Comparison of ENCODE assay signal across 8 mouse cellular contexts in genomic region chr5:30072825-30073821, GRCm38 (mm10). TPM values are rescaled to one million over a fixed set of nuclear protein-coding genes. Genes with fewer than 3 reads are reported as not detected.
A peak's percentile ranks its signal among the peaks of the same experiment; 100 is the strongest.
DNase-seq lines count a peak whose midpoint lies in the region; ATAC-seq and TF ChIP-seq lines count a peak whose summit lies in the region.

TSS of gene Tyms (minus strand) at chr5:30073617.

- H3K27me3 ChIP-seq in forebrain, embryonic 10.5 days (ENCODE audit: poor library complexity, severe bottlenecking), result no peaks in the 10 kb centered on the region
- H3K27me3 ChIP-seq in heart, embryonic 15.5 days, result no peaks in the 10 kb centered on the region
- H3K27me3 ChIP-seq in liver, embryonic 14.5 days (ENCODE audit: control insufficient read depth, insufficient read depth, low read length), result no peaks in the 10 kb centered on the region
- no peaks in the 10 kb centered on the region for H3K27me3 ChIP-seq in neural tube, embryonic 12.5 days (replicated peaks)

- peaks cover 18% of the 10 kb centered on the region for H3K4me1 ChIP-seq in forebrain, embryonic 10.5 days
- peaks cover 12% of the 10 kb centered on the region for H3K4me1 ChIP-seq in heart, embryonic 15.5 days (replicated peaks)
- peaks cover 3 to 7% of the 10 kb centered on the region in 2 experiments for H3K4me1 ChIP-seq in liver, embryonic 14.5 days (replicated peaks; ENCODE audit: control insufficient read depth in 2 of 2, insufficient read depth in 2 of 2, low read length in 1 of 2)
- 0 out of 2 replicates have a peak, but pooled peaks cover 6% of the 10 kb centered on the region for H3K4me1 ChIP-seq in neural tube, embryonic 12.5 days

- peak; percentile 39 to 46 for DNase-seq in CD8-positive naive resting alpha-beta T cell, adult 2 months (ENCODE audit: low read depth in 2 of 2, low spot score in 2 of 2)
- peak; percentile 56 for DNase-seq in c-Kit-negative CD71-positive TER-119-positive erythroid progenitor cells, embryonic 14.5 days (ENCODE audit: low read depth, low spot score)
- DNase-seq in forebrain, embryonic 10.5 days (ENCODE audit: extremely low spot score, low spot score), result peak; percentile 88
- peak; percentile 90 for DNase-seq in kidney, postnatal 25 days
- peak; percentile 66 to 68 (median 68) for DNase-seq in liver, embryonic 14.5 days (ENCODE audit: low read depth in 3 of 3, low spot score in 3 of 3)
- DNase-seq in telencephalon, adult 2 months (ENCODE audit: low read depth, low spot score), result peak; percentile 31

- peak within 1 kb of the TSS; percentile 95 for H3K27ac ChIP-seq in forebrain, embryonic 10.5 days
- peak within 1 kb of the TSS; percentile 82 for H3K27ac ChIP-seq in heart, embryonic 15.5 days
- H3K27ac ChIP-seq in liver, embryonic 14.5 days, result peak within 1 kb of the TSS; percentile 29
- H3K27ac ChIP-seq in neural tube, embryonic 12.5 days, result no peak within 1 kb of the TSS

- H3K4me3 ChIP-seq in forebrain, embryonic 10.5 days, result peak within 1 kb of the TSS; percentile 89
- peak within 1 kb of the TSS; percentile 83 for H3K4me3 ChIP-seq in heart, embryonic 15.5 days
- H3K4me3 ChIP-seq in liver, embryonic 14.5 days (ENCODE audit: insufficient read depth in 1 of 2, low read depth in 2 of 2, low read length in 2 of 2), result peak within 1 kb of the TSS; percentile 70 to 76
- peak within 1 kb of the TSS; percentile 66 for H3K4me3 ChIP-seq in neural tube, embryonic 12.5 days

- peaks cover 39% of the 10 kb centered on the region for H3K36me3 ChIP-seq in forebrain, embryonic 10.5 days (replicated peaks)
- H3K36me3 ChIP-seq in heart, embryonic 15.5 days, result peaks cover 25% of the 10 kb centered on the region
- peaks cover 37% of the 10 kb centered on the region for H3K36me3 ChIP-seq in liver, embryonic 14.5 days (replicated peaks; ENCODE audit: control insufficient read depth, insufficient read depth, low read depth)
- peaks cover 16% of the 10 kb centered on the region for H3K36me3 ChIP-seq in neural tube, embryonic 12.5 days

- peak; percentile 25; the same call in 1 of the 2 replicates for TF ChIP-seq CTCF in liver, embryonic 14.5 days (IDR thresholded peaks at IDR 0.05; ENCODE audit: low read depth)

- peak; percentile 20; the same call in 1 of the 2 replicates for TF ChIP-seq EP300 in liver, embryonic 14.5 days (IDR thresholded peaks at IDR 0.05; ENCODE audit: low read depth)

- 1% methylated on average over 45 of the region's 45 CpGs for WGBS in forebrain, embryonic 10.5 days
- WGBS in heart, embryonic 15.5 days, result under 1% methylated on average over 45 of the region's 45 CpGs
- WGBS in liver, embryonic 14.5 days (ENCODE audit: insufficient replicate concordance), result under 1% methylated on average over 45 of the region's 45 CpGs
- WGBS in neural tube, embryonic 12.5 days, result 1% methylated on average over 45 of the region's 45 CpGs

- peak; percentile 84 for ATAC-seq in heart, embryonic 15.5 days (replicated peaks; ENCODE audit: insufficient number of reproducible peaks, insufficient read depth, low FRiP score, low read depth)
- ATAC-seq in liver, embryonic 14.5 days (ENCODE audit: insufficient read depth), result peak; percentile 84
- ATAC-seq in neural tube, embryonic 12.5 days (ENCODE audit: low FRiP score, low read depth), result peak; percentile 93

- no peaks in the 10 kb centered on the region for H3K9me3 ChIP-seq in forebrain, embryonic 10.5 days
- H3K9me3 ChIP-seq in heart, embryonic 15.5 days (replicated peaks), result no peaks in the 10 kb centered on the region
- no peaks in the 10 kb centered on the region for H3K9me3 ChIP-seq in liver, embryonic 14.5 days (ENCODE audit: control insufficient read depth, low read length)
- H3K9me3 ChIP-seq in neural tube, embryonic 12.5 days, result no peaks in the 10 kb centered on the region

- H3K4me2 ChIP-seq in heart, embryonic 15.5 days, result peak within 1 kb of the TSS; percentile 83
- peak within 1 kb of the TSS; percentile 95 for H3K4me2 ChIP-seq in liver, embryonic 14.5 days (ENCODE audit: low read depth)
- peak within 1 kb of the TSS; percentile 73 for H3K4me2 ChIP-seq in neural tube, embryonic 12.5 days (replicated peaks)

- H3K9ac ChIP-seq in heart, embryonic 15.5 days, result peak within 1 kb of the TSS; percentile 71
- peak within 1 kb of the TSS; percentile 97 for H3K9ac ChIP-seq in liver, embryonic 14.5 days (replicated peaks)
- H3K9ac ChIP-seq in neural tube, embryonic 12.5 days, result peak within 1 kb of the TSS; percentile 76

RNA-seq across cellular contexts. Expression of gene Tyms, which starts in this region (rescaled TPM):
- 379 and 391 TPM in 2 replicates for polyA plus RNA-seq in forebrain, embryonic 10.5 days (2016; fragmentation: Nextera tagmentation; extraction: Ambion mirVana)
- polyA plus RNA-seq in heart, embryonic 15.5 days (2015; fragmentation: Nextera tagmentation; extraction: Ambion mirVana), result 84.8 and 113 TPM in 2 replicates
- polyA plus RNA-seq in liver, embryonic 14.5 days (2012; rRNA removed), result 38.1 and 119 TPM in 2 replicates
- polyA plus RNA-seq in liver, embryonic 14.5 days (2014; fragmentation: Nextera tagmentation; extraction: Ambion mirVana), result 252 and 265 TPM in 2 replicates
- polyA plus RNA-seq in neural tube, embryonic 12.5 days (2016; fragmentation: Nextera tagmentation; extraction: Ambion mirVana), result 140 and 151 TPM in 2 replicates

Comparison
In these comparisons a context has a peak if more than half of its experiments do, and no peak if none do; other contexts are left out.
1. DNase-seq: peak in every context shown above with its lines; median percentile 90 in kidney, postnatal 25 days; 88 in forebrain, embryonic 10.5 days; 68 in liver, embryonic 14.5 days; 56 in c-Kit-negative CD71-positive TER-119-positive erythroid progenitor cells, embryonic 14.5 days; 42 in CD8-positive naive resting alpha-beta T cell, adult 2 months; 31 in telencephalon, adult 2 months.